Mouse (Mus musculus) stomach, postnatal 0 days (tissue): ENCODE measurements around the gene Isy1.

Experiments used
- CTCF ChIP-seq: IDR thresholded peaks from 2 replicates; pipeline ENCODE4 v1.5.1; 2016; ENCODE audit warnings: antibody characterized with exemption, low read depth, mild to moderate bottlenecking, moderate library complexity
- EP300 ChIP-seq: optimal IDR thresholded peaks from 2 replicates; pipeline ENCODE3; 2016; ENCODE audit warnings: antibody characterized with exemption

GRCm38 (mm10) chr6:87804886-87805285 lies 33.7 kb downstream of the Isy1 start:
- TF ChIP-seq CTCF (no peak), EP300 (no peak)
